Mouse (Mus musculus) ES-E14 (cell line): ENCODE results near the gene Zbtb48. TPM values are rescaled to one million over a fixed set of nuclear protein-coding genes. Genes with fewer than 3 reads are reported as not detected.
A peak's percentile ranks its signal among the peaks of the same experiment; 100 is the strongest.

ENCODE experiments used
- DNase-seq: peaks from one replicate; pipeline ENCODE4 v3.0.0-alpha.2; 2013; ENCODE audit warnings: low read depth, low spot score
- H3K27ac ChIP-seq: 2 replicates; pipeline ENCODE4 v1.5.1; 2012; ENCODE audit warnings: low read depth, mild to moderate bottlenecking, low read length, moderate library complexity, mixed read lengths; ENCODE audit not compliant: poor library complexity, insufficient read depth, severe bottlenecking
- H3K36me3 ChIP-seq: 2 replicates; pipeline ENCODE4 v1.6.1; 2012; ENCODE audit warnings: mild to moderate bottlenecking, low read length, moderate library complexity, mixed read lengths; ENCODE audit not compliant: control insufficient read depth, poor library complexity, insufficient read depth, severe bottlenecking
- H3K4me1 ChIP-seq, 2 experiments: fragments of 150-350 bp in 1 of 2; sonication (generic) in 1 of 2; 2 replicates each; pipeline ENCODE4 v1.6.1; 2012; ENCODE audit warnings: low read length in 2 of 2, mild to moderate bottlenecking in 1 of 2, mixed read lengths in 1 of 2; ENCODE audit not compliant: control insufficient read depth in 2 of 2, insufficient read depth in 2 of 2, poor library complexity in 1 of 2
- H3K4me3 ChIP-seq, 2 experiments: fragments of 150-350 bp in 1 of 2; sonication (generic) in 1 of 2; 2 replicates each; pipeline ENCODE4 v1.5.1; 2012; ENCODE audit warnings: low read length in 2 of 2, low read depth in 1 of 2, mild to moderate bottlenecking in 1 of 2, mixed read lengths in 1 of 2; ENCODE audit not compliant: insufficient read depth in 1 of 2, poor library complexity in 1 of 2, severe bottlenecking in 1 of 2
- H3K9ac ChIP-seq: 2 replicates; pipeline ENCODE4 v1.6.1; 2012; ENCODE audit warnings: low read depth, mild to moderate bottlenecking, low read length, mixed read lengths; ENCODE audit not compliant: poor library complexity, insufficient read depth, severe bottlenecking
- H3K9me3 ChIP-seq: fragments of 150-350 bp; sonication (generic); 2 replicates; pipeline ENCODE4 v1.6.1; 2012; ENCODE audit warnings: low read depth, mild to moderate bottlenecking, low read length; ENCODE audit not compliant: control insufficient read depth, insufficient read depth
- CHD2 ChIP-seq: IDR thresholded peaks from 2 replicates; pipeline ENCODE4 v1.6.1; 2014; ENCODE audit warnings: mild to moderate bottlenecking, low read depth, low read length, inconsistent platforms
- HCFC1 ChIP-seq: IDR thresholded peaks from 2 replicates; pipeline ENCODE4 v1.6.1; 2012; ENCODE audit warnings: low read length, inconsistent platforms, borderline replicate concordance; ENCODE audit not compliant: insufficient read depth
- MAFK ChIP-seq: IDR thresholded peaks from 2 replicates; pipeline ENCODE4 v1.6.1; 2014; ENCODE audit warnings: mild to moderate bottlenecking, low read depth, low read length, inconsistent platforms; ENCODE audit not compliant: insufficient read depth
- ZC3H11A ChIP-seq: IDR thresholded peaks from 2 replicates; pipeline ENCODE4 v1.6.1; 2012; ENCODE audit warnings: low read depth, mild to moderate bottlenecking, inconsistent platforms, low read length, borderline replicate concordance
- ZNF384 ChIP-seq: IDR thresholded peaks from 2 replicates; pipeline ENCODE4 v1.6.1; 2012; ENCODE audit warnings: low read depth, low read length, inconsistent platforms
- in situ Hi-C, 2 experiments: fragments of 600-800 bp; cut with MboI; formaldehyde crosslinking; loops; one replicate each; pipeline ENCODE4 v1.15.1; 2025; ENCODE audit warnings: low sequenced_read_pairs in 2 of 2, inconsistent platforms in 1 of 2; ENCODE audit not compliant: unreplicated experiment in 2 of 2
- total RNA-seq: library from RNA; depleted of rRNA; stranded (reverse); fragments of 300-350 nt; gene quantifications from 2 replicates; pipeline ENCODE4 v1.2.3, GENCODE M21; 2012

The Zbtb48 gene
- total RNA-seq, 1 experiment = 18.7 TPM

DNA sequence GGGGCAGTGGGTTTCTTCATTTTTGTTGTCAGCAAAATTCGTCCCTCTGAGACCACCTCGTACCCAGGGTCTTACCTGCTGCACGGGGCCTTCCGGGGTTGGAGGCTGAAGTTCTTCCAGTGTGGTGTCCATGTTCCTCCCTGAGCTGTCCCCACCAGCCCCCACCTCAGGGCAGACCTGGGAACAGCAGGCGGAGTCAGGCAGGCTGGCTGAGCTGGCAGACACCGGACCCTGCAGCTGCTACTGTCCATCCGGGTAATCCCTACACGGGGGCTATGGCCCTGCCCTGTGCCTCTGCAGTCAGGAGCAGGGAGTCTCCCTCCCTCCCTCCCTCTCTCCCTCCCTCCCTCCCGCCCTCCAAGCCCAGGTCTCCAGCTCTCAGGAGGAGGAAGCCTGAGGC is 43.9 kb downstream of the Zbtb48 start:
- no peak overlapping the region for H3K27ac ChIP-seq
- peak overlapping the region in 1 of 2 experiments; percentile 36; a peak in 1 of 4 replicates for H3K4me3 ChIP-seq
- 0 out of 2 replicates have a peak overlapping the region, but pooled peaks have one; percentile 21 for H3K9ac ChIP-seq
- peaks cover 29% of the 10 kb centered on the region for H3K36me3 ChIP-seq
- H3K9me3 ChIP-seq = no peaks in the 10 kb centered on the region
- peaks cover 0 to 23% of the 10 kb centered on the region in 2 experiments; a peak in 3 of 4 replicates for H3K4me1 ChIP-seq
- in situ Hi-C loops = no loop called here
- TF ChIP-seq CHD2 = no peak
- no peak for TF ChIP-seq HCFC1
- no peak for TF ChIP-seq ZNF384
- no peak for TF ChIP-seq ZC3H11A
- no peak for TF ChIP-seq MAFK
- no peak for DNase-seq

GRCm38 (mm10) chr4:151983043-151983442 is 44.4 kb downstream of the Zbtb48 start:
- H3K4me3 ChIP-seq = no peak overlapping the region
- no peak for DNase-seq
- no peak for TF ChIP-seq ZNF384
- TF ChIP-seq HCFC1 = no peak
- no peak for TF ChIP-seq CHD2
- no peak for TF ChIP-seq ZC3H11A
- no peak for TF ChIP-seq MAFK
- H3K9me3 ChIP-seq = no peaks in the 10 kb centered on the region
- H3K9ac ChIP-seq = no peak overlapping the region
- peaks cover 0 to 22% of the 10 kb centered on the region in 2 experiments; a peak in 3 of 4 replicates for H3K4me1 ChIP-seq
- H3K36me3 ChIP-seq = peaks cover 32% of the 10 kb centered on the region
- in situ Hi-C loops = no loop called here
- H3K27ac ChIP-seq = no peak overlapping the region

DNA sequence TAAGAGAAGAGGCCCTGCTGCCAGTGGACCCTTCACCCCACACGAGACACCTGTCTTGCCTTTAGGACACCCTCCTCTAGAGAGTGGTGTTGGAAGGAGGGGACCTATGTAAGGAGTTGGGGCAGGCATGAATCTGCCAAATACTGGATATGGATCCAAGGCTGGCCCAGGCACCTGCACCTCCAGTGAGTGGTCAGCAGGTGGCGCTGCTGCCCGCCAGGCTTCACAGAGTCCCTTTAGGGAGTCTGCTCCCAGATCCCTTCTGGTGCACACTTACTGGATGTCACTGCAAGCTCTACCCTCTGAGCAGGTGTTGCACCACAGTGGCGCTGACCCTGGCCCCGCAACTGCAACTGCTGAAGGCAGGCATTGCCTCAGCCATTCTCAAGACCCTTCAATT is 46.1 kb downstream of the Zbtb48 start:
- no peaks in the 10 kb centered on the region for H3K9me3 ChIP-seq
- in situ Hi-C loops = no loop called here
- H3K36me3 ChIP-seq = peaks cover 40% of the 10 kb centered on the region
- no peak overlapping the region for H3K9ac ChIP-seq
- peaks cover 0 to 17% of the 10 kb centered on the region in 2 experiments; a peak in 3 of 4 replicates for H3K4me1 ChIP-seq
- H3K4me3 ChIP-seq = peak overlapping the region in 1 of 2 experiments; percentile 16; a peak in 1 of 4 replicates
- TF ChIP-seq ZC3H11A = peak; percentile 49; the same call in 1 of the 2 replicates
- TF ChIP-seq CHD2 = no peak
- H3K27ac ChIP-seq = no peak overlapping the region
- DNase-seq = peak; percentile 61

DNA sequence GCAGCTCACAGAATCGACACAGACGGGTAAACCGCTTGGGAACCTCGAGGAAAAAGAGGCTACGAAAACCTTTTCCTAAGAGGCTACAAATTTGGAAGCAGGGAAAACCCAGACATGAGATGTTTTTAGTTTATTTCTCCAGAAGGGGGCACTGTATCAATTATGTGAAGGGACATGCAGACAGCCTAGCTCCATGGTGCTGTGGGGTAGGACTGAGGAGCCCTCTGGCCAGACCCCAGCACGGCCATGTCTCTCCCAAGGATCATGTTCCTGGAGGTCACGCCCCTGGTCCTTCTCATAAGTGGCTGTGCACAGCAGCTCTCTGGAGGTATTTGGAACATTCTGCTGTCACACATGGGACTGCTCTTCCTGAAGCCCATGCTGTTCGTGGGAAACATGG is 46.8 kb downstream of the Zbtb48 start:
- Histone ChIP-seq H3K9me3 (no peaks in the 10 kb centered on the region), H3K27ac (no peak overlapping the region), H3K4me3 (no peak overlapping the region), H3K36me3 (peaks cover 41% of the 10 kb centered on the region), H3K4me1 (peaks cover 0 to 12% of the 10 kb centered on the region in 2 experiments; a peak in 2 of 4 replicates), H3K9ac (no peak overlapping the region)
- no peak for DNase-seq
- in situ Hi-C loops = no loop called here
- TF ChIP-seq HCFC1 = no peak
- TF ChIP-seq ZNF384 = no peak
- no peak for TF ChIP-seq MAFK
- TF ChIP-seq ZC3H11A = no peak
- TF ChIP-seq CHD2 = no peak

- peak; percentile 90 for DNase-seq
- Histone ChIP-seq H3K27ac (no peak overlapping the region), H3K36me3 (peaks cover 57% of the 10 kb centered on the region), H3K9me3 (no peaks in the 10 kb centered on the region), H3K4me1 (peaks cover 0 to 14% of the 10 kb centered on the region in 2 experiments; a peak in 2 of 4 replicates), H3K4me3 (no peak overlapping the region), H3K9ac (no peak overlapping the region)
- TF ChIP-seq ZC3H11A (no peak), MAFK (no peak), HCFC1 (peak; percentile 32; the same call in 1 of the 2 replicates)
- in situ Hi-C loops = no loop called here
Measured at GRCm38 (mm10) chr4:151977748-151978147, 49.7 kb downstream of the Zbtb48 start.
